Mouse (Mus musculus) CH12.LX (cell line): ENCODE results near the gene Srarp.

ENCODE experiments used
- CTCF ChIP-seq, 2 experiments: IDR thresholded peaks in 1 of 2; conservative IDR thresholded peaks in 1 of 2; 2 replicates each; pipeline ENCODE4 v1.5.1; 2011 to 2012; ENCODE audit warnings: low read depth in 2 of 2, low read length in 2 of 2, improper control_type of control experiment in 1 of 2, inconsistent platforms in 1 of 2, mild to moderate bottlenecking in 1 of 2, moderate library complexity in 1 of 2
- EP300 ChIP-seq: IDR thresholded peaks from 2 replicates; pipeline ENCODE4 v1.6.1; 2011; ENCODE audit warnings: low read length, improper control_type of control experiment
- NRF1 ChIP-seq: IDR thresholded peaks from 2 replicates; pipeline ENCODE4 v1.6.1; 2014; ENCODE audit warnings: low read depth, mild to moderate bottlenecking, inconsistent platforms, low read length, improper control_type of control experiment, moderate library complexity

- TF ChIP-seq NRF1 (peak; percentile 97), EP300 (no peak), CTCF (conservative IDR thresholded peaks at IDR 0.05 in 1 of 2, IDR thresholded peaks at IDR 0.05 in 1 of 2; ENCODE audit: low read depth in 2 of 2, low read length in 2 of 2) (no peak)
Observed at GRCm38 (mm10) chr4:141444451-141445327, 8.8 kb upstream of the Srarp start, which contains the start of gene Zbtb17.
